In the genomic region with DNA sequence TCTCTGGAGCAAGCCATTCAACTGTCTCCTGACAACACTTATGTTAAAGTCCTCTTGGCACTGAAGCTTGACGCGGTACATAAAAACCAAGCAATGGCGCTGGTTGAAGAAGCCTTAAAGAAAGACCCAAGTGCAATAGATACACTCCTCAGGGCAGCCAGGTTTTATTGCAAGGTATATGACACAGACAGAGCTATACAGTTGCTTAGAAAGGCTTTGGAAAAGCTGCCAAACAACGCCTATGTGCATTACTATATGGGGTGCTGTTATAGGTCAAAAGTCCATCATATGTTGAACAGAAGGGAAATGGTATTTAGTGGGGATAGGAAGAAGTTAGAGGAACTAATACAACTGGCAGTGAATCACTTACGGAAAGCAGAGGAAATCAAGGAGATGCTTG, we compare ENCODE assay signal across 29 mouse cellular contexts. TPM values are rescaled to one million over a fixed set of nuclear protein-coding genes. Genes with fewer than 3 reads are reported as not detected.
"Had no signal": no experiment of that assay in that cellular context is flagged by ENCODE, and none has a peak within 500 bp of the region (broad histone marks: within the 10 kb centered on the region; RNA-seq: fewer than 3 reads in every experiment).

No protein-coding gene starts in this region.

- H3K27me3 ChIP-seq: embryonic facial prominence, embryonic 12.5 days; embryonic facial prominence, embryonic 13.5 days; embryonic facial prominence, embryonic 15.5 days; forebrain, embryonic 12.5 days; forebrain, embryonic 13.5 days; forebrain, embryonic 15.5 days had no signal

- H3K4me3 ChIP-seq: embryonic facial prominence, embryonic 10.5 days; embryonic facial prominence, embryonic 12.5 days; embryonic facial prominence, embryonic 13.5 days; embryonic facial prominence, embryonic 15.5 days; erythroblast, embryonic 14.5 days; forebrain, embryonic 10.5 days; forebrain, embryonic 12.5 days; forebrain, embryonic 13.5 days; forebrain, embryonic 15.5 days; gastrocnemius, adult 2 months; heart, adult 2 months had no signal

- H3K9me3 ChIP-seq: embryonic facial prominence, embryonic 10.5 days; embryonic facial prominence, embryonic 12.5 days; embryonic facial prominence, embryonic 13.5 days; embryonic facial prominence, embryonic 15.5 days; forebrain, embryonic 10.5 days; forebrain, embryonic 12.5 days; forebrain, embryonic 13.5 days; forebrain, embryonic 15.5 days had no signal

- H3K4me2 ChIP-seq: embryonic facial prominence, embryonic 12.5 days; embryonic facial prominence, embryonic 13.5 days; embryonic facial prominence, embryonic 15.5 days; forebrain, embryonic 12.5 days; forebrain, embryonic 13.5 days; forebrain, embryonic 15.5 days had no signal

- H3K27ac ChIP-seq: embryonic facial prominence, embryonic 10.5 days; embryonic facial prominence, embryonic 12.5 days; embryonic facial prominence, embryonic 13.5 days; embryonic facial prominence, embryonic 15.5 days; forebrain, embryonic 10.5 days; forebrain, embryonic 12.5 days; forebrain, embryonic 13.5 days; forebrain, embryonic 15.5 days; gastrocnemius, adult 2 months; heart, adult 2 months had no signal

- H3K9ac ChIP-seq: embryonic facial prominence, embryonic 12.5 days; embryonic facial prominence, embryonic 13.5 days; embryonic facial prominence, embryonic 15.5 days; forebrain, embryonic 12.5 days; forebrain, embryonic 13.5 days; forebrain, embryonic 15.5 days; forebrain, postnatal 0 days had no signal

- H3K4me1 ChIP-seq: embryonic facial prominence, embryonic 12.5 days; embryonic facial prominence, embryonic 13.5 days; embryonic facial prominence, embryonic 15.5 days; forebrain, embryonic 12.5 days; forebrain, embryonic 13.5 days; forebrain, embryonic 15.5 days had no signal

- ATAC-seq: forebrain, embryonic 13.5 days; forebrain, embryonic 14.5 days; forebrain, embryonic 15.5 days; forebrain, embryonic 16.5 days; forebrain, postnatal 0 days had no signal

- H3K36me3 ChIP-seq: embryonic facial prominence, embryonic 10.5 days; embryonic facial prominence, embryonic 12.5 days; forebrain, embryonic 10.5 days; forebrain, embryonic 12.5 days; forebrain, embryonic 15.5 days had no signal

- DNase-seq: cerebellum, adult 8-10 months; cerebellum, adult 9-10 months; cerebellum, adult 9-11 months; cerebellum, postnatal 10 days; cerebellum, postnatal 14 days; cerebellum, postnatal 25 days; cerebellum, postnatal 36 days; embryo, embryonic 11 days; forebrain, postnatal 0 days; gastrocnemius, adult 2 months; gastrocnemius, postnatal 10 days; gastrocnemius, postnatal 14 days; gastrocnemius, postnatal 25 days; gastrocnemius, postnatal 36 days; heart, adult 18-20 months; heart, adult 2 months had no signal

RNA-seq across cellular contexts. Expression of a gene that starts 9.7 kb away (rescaled TPM):
- polyA plus RNA-seq: erythroblast, embryonic 14.5 days had no signal

RNA-seq across cellular contexts. Expression of a gene that starts 28.1 kb away (rescaled TPM):
- polyA plus RNA-seq: embryonic facial prominence, embryonic 11.5 days had no signal

RNA-seq across cellular contexts. Expression of a gene that starts 34.1 kb away (rescaled TPM):
- polyA plus RNA-seq: embryonic facial prominence, embryonic 10.5 days; embryonic facial prominence, embryonic 11.5 days; embryonic facial prominence, embryonic 13.5 days; embryonic facial prominence, embryonic 14.5 days; erythroblast, embryonic 14.5 days; forebrain, embryonic 10.5 days; forebrain, embryonic 13.5 days; forebrain, embryonic 14.5 days had no signal
